Mouse (Mus musculus): ENCODE results near the gene Tspan17. TPM values are rescaled to one million over a fixed set of nuclear protein-coding genes. Genes with fewer than 3 reads are reported as not detected.

Tspan17 gene
- total RNA-seq, 2 experiments from 2014 or later: 64.3 to 69.0 TPM

- intact Hi-C loops (cut with DNase I): no loop called here
- no peak for DNase-seq (ENCODE audit: extremely low spot score in 1 of 2, low spot score in 2 of 2)
Measured at GRCm38 (mm10) chr13:54836351-54837030, 47.3 kb downstream of the Tspan17 start.

DNA sequence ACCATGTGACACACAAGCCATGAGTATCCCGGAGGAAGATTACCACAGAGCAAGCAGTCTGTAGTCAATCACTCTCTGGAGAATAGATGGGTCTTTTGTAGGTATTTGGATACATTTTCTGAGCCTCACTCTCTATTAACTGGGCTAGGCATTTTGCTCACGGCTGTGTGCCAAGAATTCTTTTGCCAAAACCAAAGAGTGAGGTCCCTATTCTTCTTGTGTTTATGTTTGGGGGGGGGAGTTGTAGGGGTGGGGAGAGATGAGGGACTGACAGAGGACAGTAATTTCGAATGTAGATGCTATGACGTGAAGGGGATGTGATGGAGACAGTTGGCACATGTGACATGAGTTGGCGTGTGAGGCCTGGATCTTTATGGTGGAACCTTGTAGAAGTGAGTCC lies 47.9 kb downstream of the Tspan17 start:
- intact Hi-C loops (cut with DNase I): no loop called here
- no peak for DNase-seq (ENCODE audit: extremely low spot score in 1 of 2, low spot score in 2 of 2)

DNA sequence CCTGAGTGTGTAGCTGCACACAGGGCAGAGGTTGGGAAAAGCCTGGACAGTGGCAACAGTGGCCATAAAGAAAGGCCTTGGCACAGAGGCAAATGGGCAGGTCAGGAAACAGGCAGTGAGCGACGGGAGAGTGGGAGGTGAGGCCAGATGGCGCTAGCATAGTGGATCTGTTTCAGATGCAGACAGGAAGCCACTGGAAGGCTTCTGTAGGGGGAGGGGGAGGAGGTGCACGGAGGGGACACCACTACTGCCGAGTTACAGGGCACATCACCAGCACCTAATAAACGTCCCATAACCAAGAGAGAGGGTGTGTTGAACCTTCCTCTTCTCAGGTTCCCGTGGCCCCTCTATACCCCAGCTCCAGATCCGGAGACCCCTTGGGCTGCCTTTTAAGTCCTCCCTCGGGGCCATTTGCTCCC lies 48.3 kb downstream of the Tspan17 start:
- intact Hi-C loops (cut with DNase I): no loop called here
- DNase-seq (ENCODE audit: extremely low spot score in 1 of 2, low spot score in 2 of 2): peak; percentile 30 to 50

- DNase-seq (ENCODE audit: extremely low spot score in 1 of 2, low spot score in 2 of 2): no peak
- intact Hi-C loops (cut with DNase I): no loop called here
Measured at GRCm38 (mm10) chr13:54838540-54838939, 49.4 kb downstream of the Tspan17 start.

GRCm38 (mm10) chr13:54839211-54839610 lies 50.0 kb downstream of the Tspan17 start:
- intact Hi-C loops (cut with DNase I): no loop called here
- no peak for DNase-seq (ENCODE audit: extremely low spot score in 1 of 2, low spot score in 2 of 2)

DNA sequence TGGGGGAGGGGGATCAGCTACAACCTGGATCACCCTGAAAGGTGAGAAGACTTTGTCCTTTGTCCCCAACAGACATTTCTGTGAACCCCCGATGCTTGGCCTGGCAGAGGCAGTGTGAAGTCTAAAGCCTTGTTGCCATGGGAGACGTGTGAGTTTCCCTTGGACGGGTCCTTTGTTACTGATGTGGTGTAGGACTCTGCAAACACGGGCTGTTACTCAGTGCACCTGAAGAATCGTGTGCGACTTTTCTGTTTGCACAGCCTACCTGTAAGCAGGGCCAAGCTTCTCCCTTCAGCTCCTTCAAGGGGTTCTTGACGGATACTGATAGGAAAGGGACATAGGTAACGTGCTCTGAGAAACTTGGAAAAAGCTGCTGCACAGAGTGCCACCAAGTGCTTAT lies 55.4 kb downstream of the Tspan17 start:
- no peak for DNase-seq (ENCODE audit: extremely low spot score in 1 of 2, low spot score in 2 of 2)
- intact Hi-C loops (cut with DNase I): no loop called here

Other genes starting within 250 kb of the Tspan17 start
- 100 to 1,000 TPM; 137 to 152 TPM for gene 4833439L19Rik, start 223.9 kb upstream of the Tspan17 start, total RNA-seq (2021)
- 10 to 100 TPM; 37.0 to 39.9 TPM for gene Arl10, start 214.4 kb upstream of the Tspan17 start, total RNA-seq (2021)
- 10 to 100 TPM; 32.1 to 34.8 TPM for gene Nop16, start 199.3 kb upstream of the Tspan17 start, total RNA-seq (2021)
- 100 to 1,000 TPM; 156 to 168 TPM for gene Higd2a, start 199.2 kb upstream of the Tspan17 start, total RNA-seq (2021)
- gene Cltb, start 178.0 kb upstream of the Tspan17 start, total RNA-seq (2021): 100 to 1,000 TPM; 325 to 333 TPM
- 10 to 100 TPM; 49.5 to 57.1 TPM for gene Faf2, start 167.6 kb upstream of the Tspan17 start, total RNA-seq (2021)
- 100 to 1,000 TPM in 1 of 2 experiments, 10 to 100 TPM in 1; 97.4 to 102 TPM for gene Rnf44, start 95.5 kb upstream of the Tspan17 start, total RNA-seq (2021)
- gene Cdhr2, start 87.9 kb upstream of the Tspan17 start, total RNA-seq (2021): under 1 TPM; 0.34 to 0.51 TPM
- 100 to 1,000 TPM; 213 to 226 TPM for gene Gprin1, start 39.5 kb upstream of the Tspan17 start, total RNA-seq (2021)
- gene Sncb, start 22.8 kb upstream of the Tspan17 start, total RNA-seq (2021): 100 to 1,000 TPM; 739 to 802 TPM
- gene Eif4e1b, start 5.4 kb upstream of the Tspan17 start, total RNA-seq (2021): under 1 TPM in 1 of 2 experiments, not detected in 1; 0.17 TPM
- gene Unc5a, start 160.0 kb downstream of the Tspan17 start, total RNA-seq (2021): 10 to 100 TPM; 56.2 to 60.2 TPM
- 1 to 10 TPM; 1.7 to 2.0 TPM for gene Hk3, start 232.0 kb downstream of the Tspan17 start, total RNA-seq (2021)